Mouse (Mus musculus) spleen, postnatal 4 days (tissue): ENCODE measurements around the gene Tnrc18.
"Not testable (repeated sequence)": the region's sequence is repeated elsewhere in the genome, so short reads cannot be mapped to it uniquely, and the experiment has no call there.

Source experiments
- DNase-seq, 2 experiments: peaks; one replicate each; pipeline ENCODE4 v3.0.0; 2022; ENCODE audit warnings: low spot score in 2 of 2

The Tnrc18 gene

DNA sequence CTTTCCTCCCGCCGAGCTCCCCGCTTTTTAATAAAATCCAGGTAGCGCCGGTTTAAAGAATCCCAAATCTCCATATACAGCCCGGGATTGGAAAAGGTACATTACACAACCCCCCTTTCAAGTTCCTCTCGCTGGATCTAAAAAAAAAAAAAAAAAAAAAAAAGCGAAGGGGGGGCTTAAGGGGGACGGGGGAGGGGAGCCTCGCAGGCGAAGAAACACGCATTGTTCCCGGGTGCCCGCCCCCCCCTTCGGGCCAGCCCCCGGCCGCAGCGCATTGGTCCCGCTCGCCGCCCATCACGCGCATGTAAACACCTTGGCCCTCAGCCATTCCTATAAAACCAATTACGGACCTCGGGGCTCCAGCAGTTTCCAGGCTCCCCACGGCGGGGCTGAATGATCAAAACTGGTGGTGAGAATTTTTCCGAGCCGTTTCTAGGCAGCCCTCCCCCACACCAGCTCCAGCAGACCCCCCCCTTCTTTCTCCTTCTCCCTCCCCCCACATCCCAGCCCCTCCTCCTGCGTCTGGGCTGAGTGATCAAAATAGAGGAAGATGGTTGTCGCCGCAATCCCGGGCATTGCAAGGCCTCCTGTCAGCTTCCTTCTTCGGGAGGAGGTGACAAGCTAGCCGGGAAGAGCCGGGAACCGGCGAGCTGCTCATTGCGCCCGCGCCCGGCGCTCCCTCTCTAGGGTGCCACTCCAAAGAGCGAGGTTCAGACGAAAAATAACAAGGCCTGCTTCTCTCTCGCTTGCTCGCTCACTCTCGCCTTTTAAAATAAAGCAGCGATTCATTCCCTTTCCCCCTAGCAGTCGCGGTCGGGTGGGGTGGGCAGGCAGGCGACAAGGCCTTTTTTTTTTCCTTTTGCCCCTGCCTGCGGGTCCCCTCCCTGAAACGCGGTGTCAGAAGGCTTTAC is at the start of gene Tnrc18:
Gene Tnrc18 (minus strand): TSS at position 139 of the 911 bp plus-strand sequence.
- peak; percentile 89 to 94 for DNase-seq

DNA sequence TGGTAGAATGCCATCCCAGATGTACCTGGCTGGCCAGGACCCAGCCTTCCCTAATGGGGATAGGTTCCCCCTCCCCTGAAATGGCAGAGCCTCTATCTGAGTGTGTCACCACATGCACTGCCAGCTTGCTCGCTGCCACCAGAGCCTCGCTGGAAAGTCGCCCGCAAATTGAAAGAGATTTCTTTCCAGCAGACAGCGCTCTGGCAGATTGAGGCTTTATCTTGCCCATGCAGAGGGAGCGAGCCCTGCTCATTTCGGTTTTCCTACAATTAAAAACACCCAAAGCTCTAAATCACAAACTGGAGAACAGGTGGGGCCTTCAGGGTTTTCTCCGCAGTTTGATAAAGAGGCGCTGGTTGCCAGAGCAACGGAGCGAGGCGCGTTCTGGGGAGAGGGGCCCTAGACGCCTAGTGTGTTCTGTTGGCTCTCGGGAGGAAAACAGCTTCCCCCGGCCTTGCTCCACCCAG is 40.3 kb upstream of the Tnrc18 start:
- DNase-seq, result no peak

DNA sequence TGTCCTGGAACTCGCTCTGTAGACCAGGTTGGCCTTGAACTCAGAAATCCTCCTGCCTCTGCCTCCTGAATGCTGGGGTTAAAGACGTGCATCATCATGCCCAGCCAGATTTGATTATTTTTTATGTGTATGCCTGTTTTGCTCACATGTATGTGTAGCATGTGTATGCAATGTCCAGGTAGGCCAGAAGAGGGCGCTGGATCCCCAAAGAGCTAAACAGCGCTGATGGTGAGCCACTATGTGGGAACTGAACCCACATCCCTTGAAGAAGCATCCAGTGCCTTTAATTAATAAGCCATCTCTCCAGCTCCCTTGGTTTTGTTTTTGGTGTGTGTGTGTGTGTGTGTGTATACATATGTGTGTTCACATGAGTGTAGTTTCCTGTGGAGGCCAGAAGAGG is 38.9 kb upstream of the Tnrc18 start:
- no peak for DNase-seq

DNA sequence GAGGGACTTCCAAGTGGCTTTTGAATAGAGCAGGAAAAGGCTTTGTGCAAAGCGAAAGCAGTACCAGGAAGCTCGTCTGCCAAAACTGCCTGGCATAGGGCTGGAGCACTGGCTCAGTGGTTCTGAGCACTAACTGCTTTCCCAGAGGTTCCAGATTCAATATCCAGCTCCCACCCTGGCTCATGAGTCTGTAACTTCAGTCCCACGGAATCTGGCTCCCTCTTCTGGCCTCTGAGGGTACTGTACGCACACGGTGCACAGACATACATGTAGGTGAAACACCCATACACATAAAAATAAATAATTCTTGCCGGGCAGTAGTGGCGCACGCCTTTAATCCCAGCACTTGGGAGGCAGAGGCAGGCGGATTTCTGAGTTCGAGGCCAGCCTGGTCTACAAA is 37.4 kb upstream of the Tnrc18 start:
- peak; percentile 41 to 70 for DNase-seq

DNA sequence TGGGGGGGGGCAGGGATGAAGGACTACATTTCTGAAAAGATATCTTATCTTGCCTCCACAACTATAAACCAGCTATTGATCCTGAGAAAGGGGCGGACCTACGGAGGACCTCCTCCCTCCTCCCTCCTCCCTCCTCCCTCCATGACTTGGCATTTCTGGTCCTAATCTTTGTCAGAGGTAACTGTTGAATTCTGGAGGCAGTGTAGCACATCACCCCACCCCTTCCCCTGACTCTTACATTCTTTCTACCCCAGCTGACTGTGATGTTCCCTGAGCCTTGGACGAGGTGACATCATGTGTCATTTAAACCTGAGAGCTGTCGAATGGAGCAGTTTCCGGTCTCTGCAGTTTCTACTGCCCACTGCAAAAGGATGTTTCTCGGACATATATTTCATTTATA is 36.1 kb upstream of the Tnrc18 start:
- DNase-seq, result no peak

DNA sequence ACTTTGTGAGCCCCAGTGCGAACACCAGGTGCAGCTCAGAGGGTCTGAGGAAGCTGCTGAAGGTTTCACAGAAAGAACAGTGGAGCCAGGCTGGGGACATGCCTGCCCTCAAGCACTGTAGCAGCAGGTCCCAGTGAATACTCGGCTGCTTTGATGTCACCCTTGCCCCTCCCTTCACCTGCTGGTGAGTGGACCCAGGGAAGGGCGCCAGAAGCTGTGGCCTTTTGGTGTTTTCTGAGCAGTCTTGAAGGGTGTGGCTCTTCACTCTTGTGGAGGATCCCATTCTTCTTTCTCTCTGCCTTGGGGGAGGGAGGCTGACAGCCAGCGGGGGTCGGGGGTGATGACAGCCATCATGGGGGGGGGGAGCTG is 34.2 kb upstream of the Tnrc18 start:
- no peak for DNase-seq

DNA sequence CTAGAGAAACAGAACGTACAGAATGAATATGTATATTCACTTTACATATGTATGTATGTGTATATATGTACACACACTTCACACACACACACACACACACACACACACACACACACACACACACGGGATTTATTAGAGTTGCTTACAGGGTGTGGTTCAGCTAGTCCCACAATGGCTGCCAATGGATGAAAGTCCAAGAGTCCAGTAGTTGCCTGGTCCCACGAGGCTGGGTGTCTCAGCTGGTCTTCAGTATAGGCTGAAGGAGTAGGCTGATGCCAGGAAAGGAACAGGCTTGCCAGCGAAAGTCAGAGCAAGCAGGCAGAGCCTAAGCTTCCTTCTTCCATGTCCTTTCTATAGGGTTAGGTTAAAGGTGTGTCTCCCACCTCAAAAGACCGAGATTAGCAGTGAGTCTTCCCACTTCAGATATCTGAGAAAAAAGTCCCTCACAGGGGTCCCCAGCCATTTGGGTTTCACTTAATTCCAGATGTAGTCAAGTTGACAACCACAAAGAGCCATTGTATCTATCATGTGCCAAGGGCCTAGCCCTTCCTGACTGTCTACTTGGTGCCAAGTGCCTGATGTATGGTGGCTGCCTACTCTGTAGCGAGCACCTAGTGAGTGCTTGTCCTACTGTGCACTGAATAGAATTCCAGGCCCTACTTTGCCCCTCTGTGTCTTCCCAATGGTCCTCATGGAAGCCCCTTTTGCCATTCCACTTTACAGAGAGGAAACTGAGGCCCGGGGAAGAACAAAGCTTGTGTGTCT is 33.6 kb upstream of the Tnrc18 start:
- DNase-seq, result no peak

DNA sequence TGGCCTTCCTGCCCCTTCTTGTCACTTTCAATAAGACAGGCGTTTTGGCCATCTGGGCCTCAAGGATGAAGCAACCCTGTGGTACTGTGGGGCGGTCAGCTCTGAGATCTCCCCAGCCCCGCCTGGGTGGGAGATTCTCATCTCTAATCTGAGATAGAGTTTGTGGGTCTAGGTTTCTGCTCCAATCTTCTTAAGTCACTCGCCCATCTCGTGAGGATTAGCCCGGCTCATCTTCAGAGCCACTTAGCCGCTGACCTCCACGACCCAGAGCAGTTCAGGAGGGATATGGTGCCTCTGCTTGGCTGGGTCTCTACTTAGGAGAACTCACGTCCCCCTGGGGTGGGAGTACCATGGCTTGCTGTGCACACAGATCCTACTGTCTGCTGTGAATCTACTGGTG is 33.0 kb upstream of the Tnrc18 start:
- no peak for DNase-seq

DNA sequence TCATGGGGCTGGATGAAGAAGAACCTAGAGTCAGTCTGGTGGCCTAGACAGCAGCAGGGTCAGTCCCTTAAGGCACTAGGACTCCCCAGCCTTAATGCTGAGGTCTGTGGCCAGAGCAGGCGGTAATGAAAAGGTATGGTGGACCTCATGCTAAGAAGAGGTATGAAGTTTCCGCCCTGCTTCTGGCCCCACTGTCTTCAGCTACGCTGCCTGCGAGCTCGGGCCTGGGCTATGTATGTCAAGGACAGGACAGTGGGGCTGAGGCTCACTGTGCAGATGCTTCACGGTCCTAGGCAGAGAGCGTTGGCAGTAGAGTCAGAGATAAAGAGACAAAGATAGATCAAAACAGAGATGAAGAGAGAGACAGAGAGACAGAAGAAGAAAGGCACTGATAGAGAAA is 31.4 kb upstream of the Tnrc18 start:
- DNase-seq, result no peak

DNA sequence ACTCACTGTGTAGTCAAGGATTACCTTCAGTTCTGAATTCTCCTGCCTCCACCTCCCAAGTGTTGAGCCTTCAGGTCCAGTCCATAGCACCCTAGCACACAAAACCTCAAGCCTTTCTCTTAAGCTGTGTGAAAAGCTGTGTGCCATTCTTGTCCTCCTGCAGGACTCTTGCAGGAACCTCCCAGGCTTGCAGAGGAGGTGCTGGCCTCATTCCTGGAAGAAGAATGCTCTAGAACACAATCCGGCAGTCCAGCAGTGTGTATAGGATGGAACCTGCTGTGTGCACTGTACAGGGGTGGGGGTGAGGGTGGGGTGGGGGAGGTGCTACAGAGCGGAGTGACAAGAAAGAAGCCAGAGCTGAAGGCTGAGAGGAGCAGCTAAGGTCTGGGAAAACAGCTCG is 30.7 kb upstream of the Tnrc18 start:
- no peak for DNase-seq

DNA sequence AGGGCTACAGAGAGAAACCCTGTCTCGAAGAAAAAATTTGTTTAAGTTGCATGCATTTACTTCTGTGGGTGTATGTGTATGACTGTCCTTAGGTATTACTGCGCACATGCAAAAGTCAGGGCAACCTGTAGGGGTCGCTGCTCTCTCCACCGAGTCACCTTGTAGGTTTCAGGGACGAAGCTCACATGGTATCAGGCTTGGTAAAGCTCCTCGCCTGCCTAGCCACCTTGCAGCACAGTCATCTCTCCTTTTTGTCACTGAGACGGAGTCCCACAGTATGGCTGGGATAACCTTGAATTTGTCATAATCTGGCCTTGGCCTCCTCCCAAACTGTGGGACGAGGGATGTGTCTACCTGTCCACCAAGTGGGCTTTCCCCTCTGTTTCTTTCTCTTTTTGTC is 27.0 kb upstream of the Tnrc18 start:
- peak in 1 of 2 experiments; percentile 72 for DNase-seq

DNA sequence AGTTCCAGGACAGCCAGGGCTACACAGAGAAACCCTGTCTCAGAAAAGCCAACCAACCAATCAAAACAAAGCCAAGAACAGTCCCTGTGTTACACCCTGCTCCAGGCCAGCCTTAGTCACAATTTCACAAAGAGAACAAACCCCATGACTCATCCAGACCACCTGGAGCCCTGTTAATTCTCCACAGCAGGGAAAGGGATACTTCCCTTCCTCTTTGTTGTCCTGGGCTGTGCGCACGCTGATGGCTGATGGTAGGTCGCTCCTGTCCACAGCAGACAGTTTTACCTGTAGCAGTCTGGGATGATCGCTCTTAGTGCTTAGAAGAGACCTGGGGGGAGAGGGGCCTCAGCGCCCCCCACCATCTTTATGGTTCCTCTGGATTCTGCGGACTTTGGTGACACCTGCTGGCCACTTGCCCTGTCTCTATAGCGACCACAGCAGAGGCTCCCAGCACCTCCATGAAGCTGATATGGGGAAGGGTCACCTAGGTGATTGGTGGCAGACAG is 24.7 kb upstream of the Tnrc18 start:
- DNase-seq, result no peak

DNA sequence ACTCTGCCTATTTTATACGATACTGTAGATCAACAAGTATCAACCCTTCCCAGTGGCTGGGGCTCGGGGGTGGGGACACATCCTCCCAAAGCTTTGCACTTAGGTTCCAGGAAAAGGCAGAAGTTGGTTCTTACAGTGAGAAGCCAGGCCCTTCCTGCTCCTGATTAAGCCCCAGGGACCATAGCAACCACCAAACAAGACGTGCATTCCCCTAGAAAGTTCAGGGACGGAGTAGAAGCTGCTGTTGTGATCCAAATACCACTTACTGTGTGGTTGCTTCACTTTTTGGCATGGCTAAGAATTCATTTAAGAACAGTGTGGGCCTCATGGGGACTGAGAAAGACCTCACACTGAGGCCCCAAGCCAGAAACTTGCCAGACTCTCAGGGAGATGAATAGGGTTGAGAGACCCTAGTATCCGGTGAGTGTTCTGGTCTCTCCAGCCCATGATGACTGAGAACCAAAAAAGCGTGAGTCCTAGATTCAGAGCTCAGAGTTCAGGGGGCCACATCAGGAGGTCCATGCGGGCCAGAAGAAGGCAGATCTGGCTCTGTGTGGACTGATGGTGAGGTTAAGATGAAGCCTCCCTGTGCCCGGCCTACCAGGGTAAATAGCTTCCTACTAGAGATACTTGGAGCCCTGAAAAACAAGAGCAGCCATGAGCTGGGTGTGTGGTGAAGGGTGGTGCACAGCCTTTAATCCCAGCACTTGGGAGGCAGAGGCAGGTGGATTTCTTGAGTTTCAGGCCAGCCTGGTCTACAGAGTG is 24.1 kb upstream of the Tnrc18 start:
- no peak for DNase-seq

DNA sequence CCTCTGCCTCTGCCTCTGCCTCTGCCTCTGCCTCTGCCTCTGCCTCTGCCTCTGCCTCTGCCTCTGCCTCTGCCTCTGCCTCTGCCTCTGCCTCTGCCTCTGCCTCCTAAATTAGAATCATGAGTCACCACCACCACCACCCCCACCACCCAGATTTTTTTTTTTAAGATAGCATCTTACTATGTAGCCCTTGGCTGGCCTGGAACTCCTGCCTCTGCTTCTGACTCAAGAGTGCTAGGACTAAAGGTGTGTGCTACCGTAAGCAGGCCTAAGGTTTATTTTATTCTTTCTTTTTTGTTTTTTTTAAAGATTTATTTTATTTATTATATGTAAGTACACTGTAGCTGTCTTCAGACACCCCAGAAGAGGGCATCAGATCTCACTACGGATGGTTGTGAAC is 20.0 kb upstream of the Tnrc18 start:
- DNase-seq, result not testable (repeated sequence)

DNA sequence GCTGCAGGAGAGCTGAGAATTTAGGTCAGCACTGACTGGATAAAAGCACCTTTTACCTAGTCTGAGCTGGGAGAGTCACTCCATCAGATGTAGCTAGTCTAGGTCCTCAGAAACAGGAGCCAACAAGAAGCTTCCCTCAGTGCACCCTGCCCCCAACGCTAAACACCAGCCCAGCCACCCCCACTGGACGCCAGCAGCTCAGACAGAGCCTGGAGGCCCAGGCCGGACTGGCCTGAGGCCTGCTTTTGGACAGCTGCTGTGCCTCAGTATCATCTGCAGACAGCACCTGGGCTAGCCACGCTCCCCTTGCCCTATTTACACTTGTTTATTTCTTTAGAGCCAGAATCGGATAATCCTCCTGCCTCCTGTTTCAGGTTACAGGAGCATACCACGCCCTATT is 19.4 kb upstream of the Tnrc18 start:
- no peak for DNase-seq

DNA sequence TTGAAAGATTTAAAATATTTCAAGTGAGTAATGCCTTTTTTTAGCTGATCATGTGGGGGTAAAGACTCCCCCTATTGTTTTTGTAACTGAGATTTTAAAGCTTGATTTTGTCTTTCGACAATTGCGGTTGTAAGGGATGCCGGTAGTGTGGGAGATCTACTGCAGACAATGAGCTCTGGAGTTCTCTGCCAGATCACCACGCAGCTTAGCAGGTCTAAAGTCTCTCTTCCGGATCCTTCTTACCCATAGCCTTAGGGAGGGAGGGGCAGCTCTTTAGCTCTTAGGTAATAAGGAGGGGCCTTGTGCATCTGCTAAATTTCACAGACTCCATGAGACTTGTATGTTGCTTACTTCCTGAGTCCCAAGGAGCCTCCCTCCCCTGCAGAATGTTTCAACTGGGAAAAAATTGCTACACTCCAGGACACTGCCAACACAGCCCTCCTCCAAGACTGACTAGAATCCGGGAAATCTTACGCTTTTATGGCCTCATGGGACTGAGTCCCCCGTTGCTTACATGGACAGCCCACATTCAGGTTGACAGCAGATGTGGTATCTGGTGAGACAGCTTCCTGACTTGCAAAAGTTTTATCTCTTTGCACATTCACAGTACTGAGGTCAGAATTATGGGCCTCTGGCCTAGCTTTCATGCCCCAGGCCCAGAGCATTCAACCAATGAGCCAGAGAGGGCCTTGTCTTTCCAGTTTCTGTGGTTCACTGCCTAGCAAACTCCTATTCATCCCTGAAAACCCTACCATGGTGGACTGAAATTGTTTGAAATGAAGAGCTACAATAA is 16.4 kb upstream of the Tnrc18 start:
- DNase-seq, result no peak

DNA sequence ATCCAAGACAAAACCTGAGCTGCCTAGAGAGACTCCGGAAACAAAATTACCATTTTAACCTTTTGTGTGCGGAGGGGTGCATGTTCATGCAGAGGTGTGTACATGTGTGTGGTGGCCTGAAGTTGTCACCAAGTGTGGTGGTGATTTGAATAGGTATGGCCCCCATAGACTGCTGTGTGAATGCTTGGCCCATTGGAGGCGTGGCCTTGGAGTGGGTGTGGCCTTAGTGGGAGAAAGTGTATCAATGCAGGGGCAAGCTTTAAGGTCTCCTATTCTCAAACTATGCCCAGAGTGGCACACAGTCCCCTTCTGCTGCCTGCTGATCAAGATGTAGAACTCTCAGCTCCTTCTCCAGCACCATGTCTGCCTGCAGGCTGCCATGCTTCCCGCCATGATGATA is 8.7 kb upstream of the Tnrc18 start:
- no peak for DNase-seq

DNA sequence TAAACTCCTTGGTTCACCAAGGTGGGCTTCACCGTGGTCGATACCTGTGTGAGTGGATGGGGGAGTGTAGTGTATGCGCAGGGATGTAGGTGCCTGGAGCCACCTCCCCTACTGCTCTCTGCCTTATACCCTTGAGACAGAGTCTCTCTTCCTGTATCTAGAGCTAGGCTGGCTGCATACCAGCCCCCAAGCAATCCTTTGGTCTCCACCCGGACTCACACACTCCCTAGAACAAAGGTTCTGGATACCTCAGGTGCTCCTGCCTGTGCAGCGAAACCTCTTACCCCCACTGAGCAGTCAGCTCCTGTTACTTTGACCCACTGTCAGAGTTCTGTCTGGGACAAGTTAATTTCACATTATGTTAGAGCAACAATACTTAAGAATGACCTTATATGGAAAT is 8.2 kb upstream of the Tnrc18 start:
- DNase-seq, result no peak

DNA sequence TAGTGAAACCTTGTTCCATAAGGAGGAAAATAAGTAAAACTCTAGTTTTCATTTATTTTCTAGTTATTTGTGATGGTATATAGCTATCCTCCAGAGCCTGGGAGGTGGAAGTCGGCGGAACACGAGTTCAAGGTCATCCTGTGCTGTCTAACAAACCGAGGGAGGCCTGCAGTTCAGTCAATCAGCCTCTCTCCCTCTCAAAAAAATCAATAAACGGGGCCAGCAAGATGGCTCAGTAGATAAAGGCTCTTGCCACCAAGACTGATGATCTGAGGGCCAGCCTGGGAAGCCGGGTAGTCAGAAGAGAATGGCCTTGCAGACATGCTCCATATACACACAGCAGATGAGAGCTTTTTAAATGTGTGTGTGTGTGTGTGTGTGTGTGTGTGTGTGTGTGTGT is 6.6 kb upstream of the Tnrc18 start:
- DNase-seq, result no peak

DNA sequence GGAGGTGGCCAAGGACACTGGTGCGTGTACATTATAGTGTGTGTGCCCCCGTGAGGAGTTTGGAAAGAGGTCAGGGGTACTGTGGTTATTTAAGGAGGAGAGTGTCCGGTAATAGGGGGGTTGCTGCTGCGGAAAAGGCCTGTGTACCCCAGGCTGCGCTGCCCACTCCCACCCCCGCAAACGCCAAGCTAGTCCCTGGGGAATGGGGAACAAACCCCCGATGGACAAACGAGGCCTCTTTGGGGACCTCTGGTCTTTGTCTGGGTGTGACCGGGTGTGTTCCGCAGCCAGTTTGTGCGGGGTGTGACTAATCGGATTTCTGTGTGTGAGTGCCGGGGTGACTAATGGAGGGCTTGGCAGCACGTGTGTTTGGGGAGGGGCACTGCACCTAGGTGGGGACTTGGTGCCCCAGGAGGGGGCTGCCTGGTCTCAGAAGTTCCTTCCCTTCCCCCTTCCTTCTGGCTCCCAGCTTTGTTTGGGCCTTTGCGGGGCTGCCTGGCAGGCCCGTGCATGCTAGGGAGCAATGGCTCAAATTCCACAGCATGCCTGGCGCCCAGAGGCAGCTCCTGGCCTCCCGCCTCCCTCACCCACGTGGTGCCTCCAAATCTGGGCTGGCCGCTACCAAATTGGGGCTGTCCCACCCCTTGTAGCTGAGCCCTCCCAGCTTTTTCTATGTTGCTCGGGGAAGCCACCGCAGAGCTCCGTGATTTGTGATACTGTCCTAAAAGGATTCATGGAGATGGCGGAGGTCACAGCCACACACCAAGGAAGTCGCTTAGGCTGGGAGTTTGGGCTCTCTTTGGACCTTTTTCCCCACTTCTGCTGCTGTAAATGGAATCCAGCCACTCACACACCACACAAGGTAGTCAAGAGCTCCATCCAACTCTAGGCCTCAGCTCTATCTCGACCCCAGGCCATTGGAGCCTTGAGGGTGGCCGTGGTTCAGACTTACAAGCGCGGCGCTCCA is 5.9 kb upstream of the Tnrc18 start:
- DNase-seq, result peak in 1 of 2 experiments; percentile 25
